Mouse (Mus musculus): ENCODE results near the gene Lrrc8e. TPM values are rescaled to one million over a fixed set of nuclear protein-coding genes. Genes with fewer than 3 reads are reported as not detected.

Lrrc8e gene
- polyA plus RNA-seq, 1 experiment from 2014 or later = 0.28 TPM

DNA sequence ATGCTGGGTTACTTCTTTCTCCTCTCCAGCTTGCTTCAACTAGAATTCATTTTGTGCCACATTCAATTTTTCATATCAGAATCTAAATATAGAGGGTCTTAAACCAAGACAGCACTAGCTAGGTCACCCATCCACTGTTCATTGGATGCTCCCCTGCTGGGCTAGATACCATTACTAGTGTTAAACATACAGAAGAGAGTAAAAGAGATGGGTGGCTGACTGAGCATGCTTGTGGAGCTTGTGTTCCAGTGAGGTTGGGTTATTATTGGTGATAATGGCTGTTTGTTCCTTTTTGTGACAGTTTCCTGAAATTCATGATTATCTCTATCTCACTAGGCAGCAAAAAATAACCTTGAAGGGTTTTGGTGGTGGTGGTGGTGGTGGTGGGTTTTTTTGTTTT lies 4.6 kb upstream of the Lrrc8e start:
- no peaks in the 10 kb centered on the region for H3K9me3 ChIP-seq (replicated peaks)
- peaks cover 70% of the 10 kb centered on the region for H3K27me3 ChIP-seq (replicated peaks)
- ATAC-seq (ENCODE audit: insufficient number of reproducible peaks, low FRiP score) = no peak
- H3K4me2 ChIP-seq = no peak overlapping the region
- H3K4me1 ChIP-seq (replicated peaks) = peaks cover 10% of the 10 kb centered on the region
- no peak overlapping the region for H3K9ac ChIP-seq
- H3K4me3 ChIP-seq = no peak overlapping the region
- H3K36me3 ChIP-seq = no peaks in the 10 kb centered on the region
- no peak overlapping the region for H3K27ac ChIP-seq (ENCODE audit: poor library complexity, severe bottlenecking)

DNA sequence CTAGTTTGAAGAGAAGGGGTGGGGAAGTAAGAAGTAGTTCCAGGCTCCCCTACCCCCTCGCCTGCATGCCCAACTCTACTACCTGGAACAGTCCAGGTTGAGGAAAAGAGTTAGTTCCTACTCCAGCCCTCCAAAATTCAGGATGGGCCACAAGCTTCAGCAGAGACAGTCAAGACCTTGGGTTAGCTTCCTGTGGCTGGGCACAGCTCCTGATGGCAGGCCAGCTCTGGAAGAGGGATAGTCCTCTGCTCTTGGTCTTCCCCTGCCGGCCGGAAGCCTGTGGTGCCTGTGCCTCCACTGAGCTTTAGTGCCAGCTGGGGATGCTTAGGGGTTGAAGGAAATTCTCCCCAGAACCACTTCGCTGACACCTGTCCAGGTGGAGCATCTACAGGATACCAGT lies 304 bp upstream of the Lrrc8e start:
- Histone ChIP-seq H3K4me2 (peak overlapping the region; percentile 60), H3K36me3 (no peaks in the 10 kb centered on the region), H3K4me3 (peak overlapping the region; percentile 33), H3K27ac (ENCODE audit: poor library complexity, severe bottlenecking) (no peak overlapping the region), H3K9me3 (replicated peaks) (no peaks in the 10 kb centered on the region), H3K27me3 (replicated peaks) (peaks cover 54% of the 10 kb centered on the region), H3K9ac (0 out of 2 replicates have a peak overlapping the region, but pooled peaks have one; percentile 12), H3K4me1 (replicated peaks) (peaks cover 7% of the 10 kb centered on the region)
- 0 out of 2 replicates have a peak, but pooled peaks have one; percentile 6 for ATAC-seq (ENCODE audit: insufficient number of reproducible peaks, low FRiP score)
- 24% methylated on average over 4 of the region's 4 CpGs for WGBS

DNA sequence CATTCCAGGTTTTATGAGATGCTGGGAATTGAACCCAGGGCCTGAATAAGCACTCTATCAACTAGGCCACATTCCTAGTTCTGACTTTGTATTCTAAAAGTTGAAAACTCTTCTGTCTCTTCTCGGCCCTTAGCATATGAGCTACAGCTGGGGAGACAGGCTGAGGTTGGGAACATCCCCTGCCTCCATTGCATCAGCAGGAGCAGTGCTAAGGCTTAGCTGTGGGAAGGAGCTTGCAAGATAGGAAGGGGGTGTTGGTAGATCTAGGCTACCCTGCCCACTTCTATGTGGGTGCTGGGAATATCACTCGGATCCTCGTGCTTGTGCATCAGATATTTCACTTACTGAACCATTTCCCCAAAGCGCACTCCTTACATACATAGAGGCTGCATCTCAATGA lies 1.3 kb downstream of the Lrrc8e start:
- WGBS = 86% methylated on average over 4 of the region's 4 CpGs
- ATAC-seq (ENCODE audit: insufficient number of reproducible peaks, low FRiP score) = no peak
- H3K9me3 ChIP-seq (replicated peaks) = no peaks in the 10 kb centered on the region
- H3K9ac ChIP-seq = no peak overlapping the region
- peaks cover 7% of the 10 kb centered on the region for H3K4me1 ChIP-seq (replicated peaks)
- H3K4me3 ChIP-seq = no peak overlapping the region
- no peaks in the 10 kb centered on the region for H3K36me3 ChIP-seq
- peaks cover 57% of the 10 kb centered on the region for H3K27me3 ChIP-seq (replicated peaks)
- no peak overlapping the region for H3K27ac ChIP-seq (ENCODE audit: poor library complexity, severe bottlenecking)
- H3K4me2 ChIP-seq = no peak overlapping the region

DNA sequence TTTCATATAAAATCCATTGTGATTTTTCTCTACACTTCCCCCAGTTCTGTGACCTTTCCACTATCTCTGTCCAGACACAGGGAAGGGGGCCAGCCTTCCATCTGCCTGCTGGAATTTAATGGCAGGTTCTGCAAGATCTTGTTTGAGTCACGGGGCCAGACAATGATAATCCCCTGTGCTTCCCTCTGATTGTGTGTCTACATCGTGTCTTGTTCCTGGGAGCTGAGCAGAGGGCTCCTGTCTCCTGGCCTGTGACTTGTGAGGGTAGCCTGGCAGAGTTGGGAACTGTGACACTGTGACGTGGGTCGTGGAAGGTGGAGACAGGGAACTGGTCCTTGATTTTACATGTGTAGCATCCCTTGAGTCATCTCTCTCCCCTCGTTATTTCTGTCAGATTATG lies 3.2 kb downstream of the Lrrc8e start:
- Histone ChIP-seq H3K9ac (no peak overlapping the region), H3K9me3 (replicated peaks) (no peaks in the 10 kb centered on the region), H3K4me1 (replicated peaks) (peaks cover 7% of the 10 kb centered on the region), H3K4me2 (no peak overlapping the region), H3K27me3 (replicated peaks) (peaks cover 51% of the 10 kb centered on the region), H3K36me3 (no peaks in the 10 kb centered on the region), H3K27ac (ENCODE audit: poor library complexity, severe bottlenecking) (no peak overlapping the region), H3K4me3 (no peak overlapping the region)
- ATAC-seq (ENCODE audit: insufficient number of reproducible peaks, low FRiP score) = no peak
- 58% methylated on average over 5 of the region's 5 CpGs for WGBS

DNA sequence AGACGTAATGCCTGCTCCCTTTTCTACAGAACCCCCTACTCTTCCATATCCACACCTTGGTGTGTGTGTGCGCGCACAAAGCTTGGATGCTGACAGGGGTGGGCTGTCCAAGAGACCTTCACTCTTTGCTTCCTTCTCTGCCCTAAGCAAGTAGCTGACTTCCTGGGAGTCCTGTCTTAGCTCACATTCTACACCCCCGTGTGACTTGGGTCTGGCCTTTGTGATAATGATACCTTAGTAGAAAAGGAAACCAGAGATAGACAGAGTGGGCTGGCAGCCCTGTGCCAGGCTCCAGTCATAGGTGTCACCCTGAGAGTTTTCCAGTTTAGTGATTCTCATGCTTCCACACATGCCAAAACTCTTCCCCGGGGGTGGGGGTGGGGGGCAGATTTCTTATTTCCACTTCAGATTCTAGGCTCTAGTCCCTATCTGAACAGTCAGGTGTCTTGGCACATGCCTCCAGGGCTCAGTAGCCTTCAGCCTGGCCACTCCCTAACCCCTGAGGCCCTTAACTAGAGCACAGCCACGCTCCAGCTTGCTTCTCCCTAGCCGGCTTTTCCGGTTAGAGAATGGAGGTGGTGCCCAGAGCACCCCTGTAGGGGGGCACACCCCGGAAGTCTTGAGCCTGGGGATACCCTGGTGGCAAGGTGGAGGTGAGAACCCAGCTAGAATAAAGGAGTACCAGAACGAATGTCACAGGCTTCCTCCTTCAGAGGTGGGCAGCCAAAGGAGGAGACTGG lies 4.2 kb downstream of the Lrrc8e start:
- ATAC-seq (ENCODE audit: insufficient number of reproducible peaks, low FRiP score) = no peak
- Histone ChIP-seq H3K36me3 (no peaks in the 10 kb centered on the region), H3K9me3 (replicated peaks) (no peaks in the 10 kb centered on the region), H3K9ac (no peak overlapping the region), H3K27ac (ENCODE audit: poor library complexity, severe bottlenecking) (no peak overlapping the region), H3K4me3 (no peak overlapping the region), H3K4me1 (replicated peaks) (peaks cover 7% of the 10 kb centered on the region), H3K27me3 (replicated peaks) (peaks cover 55% of the 10 kb centered on the region), H3K4me2 (no peak overlapping the region)
- 44% methylated on average over 10 of the region's 10 CpGs for WGBS

DNA sequence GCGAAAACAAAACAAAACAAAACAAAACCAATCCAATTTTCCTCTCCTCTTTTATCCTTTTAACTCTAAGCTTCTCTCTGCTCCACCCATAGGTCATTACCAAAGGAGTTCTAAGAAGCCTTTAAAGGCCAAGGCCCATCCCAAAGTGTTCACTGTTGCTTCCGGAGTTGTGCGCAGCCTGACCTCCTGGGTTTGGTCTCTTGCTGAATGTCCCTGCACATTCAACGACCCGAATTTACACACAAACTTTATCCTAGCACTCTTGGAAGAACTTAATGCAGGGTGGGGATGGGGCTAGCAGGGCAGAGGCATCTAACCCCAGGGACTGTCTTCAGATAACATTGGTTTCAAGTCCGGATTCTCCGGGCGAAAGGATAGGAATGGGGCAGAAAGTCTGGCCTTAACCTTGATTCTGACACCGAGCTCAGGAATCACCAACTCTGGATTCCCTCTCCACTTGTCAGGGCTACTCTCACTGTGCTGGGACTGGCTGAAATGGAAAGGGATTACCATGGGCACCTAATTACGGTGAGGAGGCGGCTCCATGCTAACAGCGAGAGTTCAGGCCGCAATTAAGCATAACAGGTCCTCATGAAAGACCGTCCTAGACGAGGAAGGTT lies 11.3 kb downstream of the Lrrc8e start:
- peak overlapping the region; percentile 89 for H3K27ac ChIP-seq (ENCODE audit: poor library complexity, severe bottlenecking)
- peak overlapping the region; percentile 65 for H3K4me3 ChIP-seq
- peak overlapping the region; percentile 76 for H3K4me2 ChIP-seq
- H3K9ac ChIP-seq = peak overlapping the region; percentile 79
- no peaks in the 10 kb centered on the region for H3K9me3 ChIP-seq (replicated peaks)
- H3K36me3 ChIP-seq = peaks cover 21% of the 10 kb centered on the region
- H3K4me1 ChIP-seq (replicated peaks) = peaks cover 23% of the 10 kb centered on the region
- ATAC-seq (ENCODE audit: insufficient number of reproducible peaks, low FRiP score) = no peak; the same call in 1 of the 2 replicates
- peaks cover 15% of the 10 kb centered on the region for H3K27me3 ChIP-seq (replicated peaks)
- 15% methylated on average over 15 of the region's 15 CpGs for WGBS

DNA sequence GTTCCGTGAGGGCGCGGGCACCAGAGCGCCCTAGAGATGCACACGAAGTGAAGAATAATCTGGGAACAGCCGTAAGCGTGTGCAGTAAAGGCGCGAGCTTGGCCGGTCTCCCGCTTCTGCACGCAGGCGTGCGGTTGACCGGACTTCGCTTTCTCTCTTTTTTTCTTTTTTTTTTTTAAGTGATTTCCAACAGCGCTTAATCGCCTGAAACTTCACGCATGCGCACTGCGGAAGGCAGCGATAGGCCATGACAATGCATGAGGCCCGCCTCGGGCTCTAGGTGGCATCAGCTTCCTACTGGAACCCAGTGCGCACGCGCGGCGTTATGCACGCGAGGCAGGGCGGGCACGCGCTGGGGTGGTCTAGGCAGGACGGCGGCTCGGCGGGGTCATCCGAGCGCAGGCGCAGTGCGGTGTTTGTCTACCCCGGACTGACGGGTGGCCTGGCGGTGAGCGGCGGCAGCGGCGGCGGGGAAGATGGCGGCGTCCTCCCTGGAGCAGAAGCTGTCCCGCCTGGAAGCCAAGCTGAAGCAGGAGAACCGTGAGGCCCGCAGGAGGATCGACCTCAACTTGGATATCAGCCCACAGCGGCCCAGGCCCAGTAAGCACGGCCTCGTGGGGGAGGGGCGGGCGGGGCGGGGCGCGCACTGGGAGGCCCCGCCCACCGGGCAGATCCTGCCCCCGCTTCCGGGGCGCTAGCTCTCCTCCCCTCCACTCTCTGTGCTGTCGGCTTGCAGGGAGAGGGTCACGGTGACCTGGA lies 12.0 kb downstream of the Lrrc8e start, which contains the start of the genes Map2k7 and Gm49320:
Map2k7 (plus strand) TSS at position 307 of the 759 bp plus-strand sequence.
Gm49320 (plus strand) TSS at position 432 of the 759 bp plus-strand sequence.
- peaks cover 28% of the 10 kb centered on the region for H3K36me3 ChIP-seq
- peak within 1 kb of the TSS; percentile 89 for H3K27ac ChIP-seq (ENCODE audit: poor library complexity, severe bottlenecking)
- peak within 1 kb of the TSS; percentile 65 for H3K4me3 ChIP-seq
- H3K4me1 ChIP-seq (replicated peaks) = peaks cover 23% of the 10 kb centered on the region
- peak within 1 kb of the TSS; percentile 81 for H3K9ac ChIP-seq
- peaks cover 15% of the 10 kb centered on the region for H3K27me3 ChIP-seq (replicated peaks)
- no peaks in the 10 kb centered on the region for H3K9me3 ChIP-seq (replicated peaks)
- peak within 1 kb of the TSS; percentile 76 for H3K4me2 ChIP-seq
- 0% methylated on average over 69 of the region's 71 CpGs for WGBS
- ATAC-seq (ENCODE audit: insufficient number of reproducible peaks, low FRiP score) = peak; percentile 95

DNA sequence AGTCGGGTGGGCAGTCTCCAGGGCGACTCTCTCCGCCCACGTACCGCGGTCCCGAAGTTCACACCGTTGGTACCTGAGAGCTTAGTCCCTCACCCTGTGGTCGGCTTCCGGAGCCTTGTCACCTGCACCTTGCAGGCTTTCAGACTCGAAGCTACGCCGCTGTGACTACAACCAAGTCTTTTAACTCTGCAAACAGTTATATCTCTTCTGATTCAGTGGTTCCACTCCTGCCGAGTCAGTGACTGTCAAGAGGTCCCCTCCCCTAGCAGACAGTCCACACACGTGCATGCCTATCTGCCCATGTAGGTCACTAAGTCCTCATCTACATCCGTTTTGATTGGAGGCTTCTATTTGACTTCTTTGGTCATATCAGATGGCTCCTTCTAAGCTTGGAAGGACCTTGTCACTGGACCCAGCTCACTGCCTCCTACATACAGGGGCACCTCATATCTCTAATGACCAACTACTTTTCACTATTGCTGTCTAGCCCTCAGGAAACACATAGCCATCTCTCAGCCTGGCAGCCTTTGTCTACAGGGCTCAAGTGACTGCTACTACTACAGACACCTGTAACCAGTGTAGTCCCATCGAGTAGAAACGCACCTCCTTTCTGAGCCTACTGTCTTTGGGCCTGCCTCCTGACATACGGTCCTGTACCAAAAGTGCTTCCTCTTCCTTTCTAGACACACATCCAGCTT lies 12.7 kb downstream of the Lrrc8e start:
- peaks cover 35% of the 10 kb centered on the region for H3K36me3 ChIP-seq
- H3K27me3 ChIP-seq (replicated peaks) = peaks cover 15% of the 10 kb centered on the region
- H3K9ac ChIP-seq = peak overlapping the region; percentile 81
- peak overlapping the region; percentile 89 for H3K27ac ChIP-seq (ENCODE audit: poor library complexity, severe bottlenecking)
- no peak; the same call in 1 of the 2 replicates for ATAC-seq (ENCODE audit: insufficient number of reproducible peaks, low FRiP score)
- peak overlapping the region; percentile 65 for H3K4me3 ChIP-seq
- peak overlapping the region; percentile 76 for H3K4me2 ChIP-seq
- WGBS = 12% methylated on average over 19 of the region's 19 CpGs
- H3K9me3 ChIP-seq (replicated peaks) = no peaks in the 10 kb centered on the region
- peaks cover 23% of the 10 kb centered on the region for H3K4me1 ChIP-seq (replicated peaks)

DNA sequence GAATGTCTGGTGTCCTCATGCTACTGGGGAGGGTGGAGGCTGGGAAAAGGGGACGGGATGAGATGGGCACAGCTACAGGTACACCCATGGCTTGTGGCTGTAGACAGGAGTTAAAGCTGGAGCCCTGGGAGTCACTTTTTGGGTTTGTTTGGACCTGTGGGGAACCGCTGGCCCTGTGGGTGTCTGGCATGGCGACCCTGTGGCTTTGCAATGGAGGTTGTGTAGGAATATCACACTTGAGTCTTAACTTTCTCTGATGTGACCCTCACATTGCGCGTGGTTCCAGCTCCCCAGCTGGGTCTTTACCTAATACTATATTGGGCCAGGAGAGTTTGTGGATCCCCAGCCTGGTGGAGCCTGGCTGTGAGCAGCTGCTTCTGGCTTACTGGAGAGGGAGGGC lies 18.4 kb downstream of the Lrrc8e start:
- Histone ChIP-seq H3K4me3 (no peak overlapping the region), H3K9ac (no peak overlapping the region), H3K9me3 (replicated peaks) (no peaks in the 10 kb centered on the region), H3K36me3 (peaks cover 76% of the 10 kb centered on the region), H3K4me1 (replicated peaks) (peaks cover 32% of the 10 kb centered on the region), H3K4me2 (no peak overlapping the region), H3K27me3 (replicated peaks) (no peaks in the 10 kb centered on the region), H3K27ac (ENCODE audit: poor library complexity, severe bottlenecking) (no peak overlapping the region)
- ATAC-seq (ENCODE audit: insufficient number of reproducible peaks, low FRiP score) = no peak
- 91% methylated on average over 5 of the region's 5 CpGs for WGBS

DNA sequence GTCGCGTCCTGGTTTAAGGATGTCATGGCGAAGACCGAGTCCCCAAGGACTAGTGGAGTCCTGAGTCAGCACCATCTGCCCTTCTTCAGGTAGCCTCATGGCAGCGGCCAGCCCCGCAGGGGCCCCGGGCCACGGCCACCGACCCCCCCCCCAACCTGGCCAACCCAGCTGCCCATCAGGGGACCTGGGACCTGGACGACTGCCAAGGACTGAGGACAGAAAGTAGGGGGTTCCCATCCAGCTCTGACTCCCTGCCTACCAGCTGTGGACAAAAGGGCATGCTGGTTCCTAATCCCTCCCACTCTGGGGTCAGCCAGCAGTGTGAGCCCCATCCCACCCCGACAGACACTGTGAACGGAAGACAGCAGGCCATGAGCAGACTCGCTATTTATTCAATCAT lies 19.1 kb downstream of the Lrrc8e start:
- Histone ChIP-seq H3K4me3 (no peak overlapping the region), H3K36me3 (peaks cover 71% of the 10 kb centered on the region), H3K27ac (ENCODE audit: poor library complexity, severe bottlenecking) (no peak overlapping the region), H3K9me3 (replicated peaks) (no peaks in the 10 kb centered on the region), H3K4me2 (no peak overlapping the region), H3K9ac (no peak overlapping the region), H3K27me3 (replicated peaks) (no peaks in the 10 kb centered on the region), H3K4me1 (replicated peaks) (peaks cover 32% of the 10 kb centered on the region)
- ATAC-seq (ENCODE audit: insufficient number of reproducible peaks, low FRiP score) = no peak
- WGBS = 82% methylated on average over 13 of the region's 13 CpGs
